Mouse (Mus musculus) left cerebral cortex, adult 2 months (tissue): ENCODE data around the gene Nxn. TPM values are rescaled to one million over a fixed set of nuclear protein-coding genes. Genes with fewer than 3 reads are reported as not detected.

Experiments used
- DNase-seq, 2 experiments: peaks; one replicate each; pipeline ENCODE4 v3.0.0; 2021 to 2022; ENCODE audit warnings: low spot score in 2 of 2, mixed read lengths in 1 of 2; ENCODE audit errors: extremely low spot score in 1 of 2
- H3K27ac ChIP-seq: fragments of 200-600 bp; 2 replicates; pipeline ENCODE4 v1.8.1; 2022
- H3K4me3 ChIP-seq: fragments of 200-600 bp; 2 replicates; pipeline ENCODE4 v1.8.1; 2022
- CTCF ChIP-seq: fragments of 200-600 bp; IDR thresholded peaks from 2 replicates; pipeline ENCODE4 v1.8.1; 2022; ENCODE audit warnings: antibody characterized with exemption, mild to moderate bottlenecking, moderate library complexity
- intact Hi-C: fragments of 180-260 bp; cut with DNase I; formaldehyde crosslinking; loops from one replicate; pipeline ENCODE4 v1.15.1; 2025
- total RNA-seq, 2 experiments: library from RNA; stranded (reverse); gene quantifications; 2 replicates each; pipeline ENCODE4 v1.2.3; 2021

Gene Nxn
- total RNA-seq, 2 experiments from 2014 or later: 11.2 TPM

DNA sequence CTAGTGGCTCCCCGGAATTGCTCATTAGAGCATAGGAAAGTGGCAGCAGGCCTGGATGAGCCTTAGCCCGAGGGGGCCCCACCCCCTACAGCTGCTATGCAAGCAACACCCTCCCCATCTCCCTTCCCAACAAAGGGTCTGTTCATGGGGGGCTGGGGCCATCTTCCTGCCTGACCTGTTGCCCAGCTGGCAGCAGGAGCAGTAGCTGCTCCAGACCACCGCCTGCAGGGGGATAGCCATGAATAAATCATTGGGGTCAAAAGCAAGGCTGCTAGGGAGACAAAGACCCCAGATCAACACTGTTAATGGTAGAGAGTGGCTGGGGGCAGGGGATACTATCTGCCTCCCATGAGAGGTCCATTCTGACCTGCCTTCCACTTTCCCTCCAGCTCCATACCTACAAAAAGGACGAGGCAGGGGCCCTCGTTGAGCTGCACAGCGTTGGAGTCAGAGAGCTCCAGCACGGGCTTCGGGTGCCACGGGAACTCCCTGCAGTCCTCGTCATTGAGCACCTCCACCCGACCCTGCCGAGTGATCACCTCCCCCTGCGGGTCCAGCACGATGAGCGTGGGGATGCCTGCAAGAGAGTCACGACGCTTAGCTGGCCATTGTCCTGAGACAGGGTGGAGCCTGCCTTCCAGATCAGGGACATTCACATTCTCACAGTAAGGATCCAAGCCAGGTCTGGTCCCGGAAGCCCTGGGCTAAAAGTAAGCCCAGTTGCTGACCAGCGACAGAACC lies 136.2 kb downstream of the Nxn start:
- no peak overlapping the region for H3K27ac ChIP-seq
- no peak for DNase-seq
- TF ChIP-seq CTCF: no peak
- no peak overlapping the region for H3K4me3 ChIP-seq
- intact Hi-C loops: no loop called here

DNA sequence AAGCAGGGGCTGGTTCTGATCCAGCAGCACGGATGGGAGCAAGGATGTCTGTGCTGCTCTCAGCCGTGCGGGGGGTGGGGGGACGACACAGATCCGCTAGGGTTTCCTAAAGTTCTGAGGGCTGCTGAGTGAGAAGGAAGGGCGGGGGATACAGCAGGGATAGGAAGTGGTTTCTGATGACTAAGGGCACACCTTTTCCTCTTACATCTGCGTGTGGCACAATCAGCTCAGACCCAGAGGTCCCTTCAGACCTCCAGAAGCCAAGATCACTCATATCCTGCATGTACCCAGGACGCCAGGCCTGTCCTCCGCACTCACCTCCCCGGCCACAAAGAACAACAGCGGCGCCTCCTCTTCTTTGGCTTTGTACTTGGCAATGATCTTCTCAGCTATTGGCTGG lies 137.7 kb downstream of the Nxn start:
- intact Hi-C loops: no loop called here

DNA sequence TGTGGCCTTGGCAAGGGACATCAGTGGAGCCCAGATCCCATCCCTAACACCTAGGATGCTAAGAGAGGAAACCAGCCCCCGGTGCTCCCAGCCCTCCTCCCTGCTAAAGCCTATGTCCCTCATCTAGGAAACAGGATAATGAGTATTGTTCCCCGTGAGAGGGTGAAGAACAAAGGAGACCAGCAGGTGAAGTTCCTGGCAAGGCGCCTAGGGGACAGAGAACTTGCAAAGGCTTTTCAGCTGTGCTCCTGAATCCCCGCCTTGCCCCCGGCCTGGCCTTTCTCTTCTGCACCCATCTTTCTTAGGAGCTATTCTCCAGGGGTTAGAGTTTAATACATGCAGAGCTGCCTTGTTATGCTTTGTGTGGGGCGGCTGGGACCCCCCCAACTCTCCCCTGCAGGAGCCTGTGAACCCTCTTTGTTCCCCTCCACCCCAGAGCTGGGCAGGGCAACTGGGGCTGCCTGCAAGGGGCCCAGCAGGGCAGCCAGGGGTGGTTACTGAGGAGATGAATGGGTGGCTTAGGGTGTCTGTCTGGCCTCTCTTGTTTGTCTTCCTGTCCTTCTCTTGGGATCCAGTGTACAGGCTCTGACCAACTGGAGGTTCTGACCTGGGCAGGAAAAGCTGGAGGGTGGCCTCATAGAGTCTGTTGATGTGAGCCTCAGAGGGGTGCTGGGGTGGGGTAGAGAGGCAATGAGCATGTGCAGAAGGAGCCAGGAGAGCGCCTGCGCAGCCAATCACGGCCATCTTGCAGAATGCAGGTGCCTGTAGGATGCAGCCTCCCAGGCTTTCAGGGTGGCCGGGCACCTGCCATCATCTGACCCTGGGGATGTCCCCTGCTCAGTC lies 138.5 kb downstream of the Nxn start:
- no peak for TF ChIP-seq CTCF
- H3K27ac ChIP-seq: no peak overlapping the region
- H3K4me3 ChIP-seq: no peak overlapping the region
- intact Hi-C loops: no loop called here
- no peak for DNase-seq

More for the DNA sequence above, 137.7 kb downstream of the Nxn start:
- Histone ChIP-seq H3K4me3 (no peak overlapping the region), H3K27ac (no peak overlapping the region)
- DNase-seq: no peak
- TF ChIP-seq CTCF: no peak

DNA sequence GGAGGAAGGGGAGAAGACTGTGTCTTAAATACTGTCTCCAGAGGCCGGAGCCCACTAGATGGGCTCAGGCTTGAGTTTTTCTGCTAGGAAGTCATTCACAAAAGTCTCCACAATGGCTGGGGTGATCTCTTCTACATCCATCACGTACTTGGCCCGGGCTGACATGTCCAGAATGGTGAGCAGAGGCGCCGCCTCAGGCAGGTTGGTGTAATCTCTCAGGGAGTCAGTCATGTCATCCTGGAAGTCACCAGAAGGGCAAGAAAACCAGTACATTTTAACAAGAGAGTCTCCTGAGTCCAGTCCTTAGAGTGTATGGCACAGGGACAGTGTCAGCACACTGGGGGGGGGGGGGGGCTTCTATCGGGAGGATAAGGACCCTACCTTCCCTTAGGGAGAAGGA lies 140.4 kb downstream of the Nxn start:
- intact Hi-C loops: loop anchor here (5.0 kb wide), 1 partner anchor 54 kb away; no protein-coding TSS in a partner anchor
- Histone ChIP-seq H3K27ac (no peak overlapping the region), H3K4me3 (no peak overlapping the region)
- DNase-seq: no peak
- no peak for TF ChIP-seq CTCF

DNA sequence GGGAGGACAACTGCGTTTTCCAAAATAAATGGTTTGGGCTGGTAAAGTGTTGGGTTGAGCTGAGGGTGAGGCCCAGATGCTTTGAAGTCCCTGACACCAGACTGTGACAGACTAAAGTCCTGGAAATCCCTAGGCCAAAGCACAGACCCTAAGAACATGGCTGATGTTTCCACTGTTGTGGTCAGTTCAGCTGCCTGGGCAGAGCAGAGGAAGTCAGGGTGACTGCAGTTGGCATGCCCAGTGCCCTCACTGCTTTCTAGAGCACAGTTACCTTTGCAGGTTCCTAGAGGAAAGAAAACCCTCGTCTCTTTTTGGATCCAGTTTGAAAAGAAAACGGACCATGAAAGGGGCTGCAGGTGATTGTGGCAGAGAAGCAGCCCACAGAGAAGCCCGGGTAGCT lies 141.6 kb downstream of the Nxn start:
- DNase-seq: no peak
- Histone ChIP-seq H3K4me3 (no peak overlapping the region), H3K27ac (no peak overlapping the region)
- intact Hi-C loops: loop anchor here (5.0 kb wide), 1 partner anchor 55 kb away; no protein-coding TSS in a partner anchor
- no peak for TF ChIP-seq CTCF

DNA sequence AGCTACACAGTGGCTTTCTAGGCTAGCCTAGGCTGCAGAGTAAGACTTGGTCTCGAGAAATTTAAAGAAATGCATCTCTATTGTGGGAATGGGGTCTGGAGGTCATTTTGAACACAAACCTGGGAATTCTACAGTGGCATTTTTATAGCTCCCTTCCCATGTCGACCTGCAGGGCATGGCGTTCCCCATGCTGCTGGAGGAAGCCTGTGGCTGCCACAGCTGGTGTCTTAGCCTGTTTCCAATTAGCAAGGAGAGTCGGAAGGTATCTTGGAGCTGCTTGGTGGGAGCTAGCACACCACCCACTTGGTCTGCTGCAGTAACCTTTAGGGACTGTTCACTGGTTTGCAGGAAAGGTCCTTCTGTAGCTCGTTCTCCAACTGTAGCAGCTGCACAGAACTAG lies 142.8 kb downstream of the Nxn start:
- no peak for DNase-seq
- TF ChIP-seq CTCF: no peak
- intact Hi-C loops: loop anchor here (5.0 kb wide), 1 partner anchor 56 kb away; no protein-coding TSS in a partner anchor
- Histone ChIP-seq H3K4me3 (no peak overlapping the region), H3K27ac (no peak overlapping the region)

DNA sequence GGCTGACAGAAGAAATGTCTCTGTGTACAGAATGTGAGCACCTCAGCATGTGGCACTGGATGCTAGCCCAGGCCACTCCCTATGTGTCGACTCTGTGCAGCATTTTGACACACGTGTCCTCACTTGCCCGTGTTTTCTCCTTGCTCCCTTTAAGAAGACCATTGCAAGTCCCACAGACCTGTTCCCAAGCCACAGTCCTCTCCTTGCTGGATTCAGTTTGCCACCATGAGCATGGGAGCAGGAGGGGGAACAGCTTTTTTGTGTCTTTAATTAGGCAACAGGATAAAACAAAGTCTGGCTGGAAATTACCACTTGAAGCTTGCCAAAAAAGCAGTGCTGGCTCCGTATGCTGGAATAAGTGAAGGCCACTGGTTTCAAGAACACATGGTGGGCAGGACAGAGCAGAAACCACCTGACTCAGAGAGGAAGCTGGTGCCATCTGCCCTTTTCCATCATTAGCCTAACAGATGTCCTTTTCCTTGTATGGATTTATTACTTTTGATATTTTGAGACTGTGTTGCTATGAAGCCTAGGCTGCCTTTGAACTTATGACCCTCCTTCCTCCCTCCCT lies 143.4 kb downstream of the Nxn start:
- intact Hi-C loops: loop anchor here (5.0 kb wide), 1 partner anchor 57 kb away; no protein-coding TSS in a partner anchor
- Histone ChIP-seq H3K27ac (no peak overlapping the region), H3K4me3 (no peak overlapping the region)
- TF ChIP-seq CTCF: no peak
- DNase-seq: no peak

DNA sequence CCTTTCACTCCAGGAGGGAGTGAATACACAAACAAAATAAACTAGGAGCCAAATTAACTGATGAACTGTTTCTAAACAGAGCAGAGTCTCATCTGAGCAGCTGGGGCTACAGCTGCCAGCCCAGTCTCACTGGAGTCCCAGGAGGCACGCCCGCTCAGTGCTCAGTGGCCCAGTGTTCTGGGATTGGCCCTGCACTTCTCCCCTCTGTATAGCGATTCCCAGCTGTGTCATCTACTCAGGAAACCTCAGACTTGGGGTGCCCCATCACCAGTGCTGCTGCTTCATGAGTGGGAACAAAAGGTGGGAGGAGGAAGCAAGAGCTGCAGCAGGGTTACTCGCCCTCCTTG lies 145.0 kb downstream of the Nxn start:
- TF ChIP-seq CTCF: no peak
- H3K4me3 ChIP-seq: no peak overlapping the region
- intact Hi-C loops: loop anchor here (1.0 kb wide), 2 partner anchors 145 to 152 kb away; partner anchors contain the start of genes Nxn and Timm22
- no peak overlapping the region for H3K27ac ChIP-seq
- DNase-seq: no peak

DNA sequence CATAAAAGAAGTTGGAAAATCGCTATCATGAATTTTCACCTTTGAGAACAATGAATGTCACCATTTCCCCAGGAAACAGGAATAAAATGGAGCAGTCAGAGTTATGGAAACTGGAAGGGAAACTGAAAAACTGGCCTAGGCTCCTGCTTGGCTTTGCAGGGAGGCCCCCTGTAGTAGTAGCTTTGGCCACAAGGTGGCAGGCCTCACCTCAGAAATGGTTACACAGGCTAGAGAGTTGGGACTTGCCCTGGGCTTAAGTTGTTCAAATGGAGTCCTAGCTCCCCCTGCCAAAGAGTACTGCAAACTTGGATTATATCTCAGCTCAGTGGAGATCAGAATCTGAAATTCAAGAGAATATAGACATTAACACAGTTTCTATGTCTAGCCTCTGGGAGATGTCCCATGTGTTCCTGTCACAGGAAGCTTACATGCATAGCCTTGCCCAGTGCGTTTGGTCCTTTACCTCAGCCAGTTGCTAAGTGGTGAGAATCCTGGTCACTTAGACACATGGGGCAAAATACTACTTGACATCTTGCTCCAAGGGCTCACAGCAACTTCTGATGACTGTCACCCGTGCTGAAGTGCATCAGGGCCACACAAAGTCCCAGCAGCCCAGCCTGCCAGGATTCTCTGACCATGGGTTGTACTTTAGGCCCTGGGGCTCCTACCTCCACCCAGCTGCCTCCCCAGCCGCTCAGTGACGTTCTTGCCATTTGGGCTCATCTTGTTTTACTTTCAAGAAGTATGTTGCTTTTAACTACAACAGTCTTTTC lies 145.6 kb downstream of the Nxn start:
- H3K27ac ChIP-seq: no peak overlapping the region
- peak; percentile 96 for TF ChIP-seq CTCF
- peak; percentile 80 to 87 for DNase-seq
- intact Hi-C loops: loop anchor here (1.0 kb wide), 2 partner anchors 146 to 153 kb away; partner anchors contain the start of genes Nxn and Timm22
- H3K4me3 ChIP-seq: no peak overlapping the region

DNA sequence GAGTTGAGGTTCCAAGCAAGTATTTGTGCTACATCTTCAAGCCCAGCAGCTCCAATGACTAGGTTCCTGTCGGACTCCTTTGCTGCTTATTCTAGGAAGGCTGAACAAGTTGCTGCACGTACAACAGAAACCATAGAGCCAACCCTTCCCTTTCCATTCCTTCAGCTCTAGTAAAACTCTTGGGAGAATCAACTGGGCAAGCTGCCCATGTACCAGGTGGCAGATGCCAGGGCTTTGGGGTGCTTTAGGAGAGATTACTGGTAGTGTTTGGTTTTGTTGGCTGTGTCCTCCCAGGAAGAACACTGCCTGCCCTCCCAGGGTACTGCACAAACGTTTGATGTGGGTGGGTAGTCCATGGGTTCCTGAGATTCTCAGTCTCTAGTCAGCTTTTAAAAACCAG lies 146.9 kb downstream of the Nxn start:
- Histone ChIP-seq H3K27ac (no peak overlapping the region), H3K4me3 (no peak overlapping the region)
- intact Hi-C loops: no loop called here
- no peak for TF ChIP-seq CTCF
- DNase-seq: no peak

DNA sequence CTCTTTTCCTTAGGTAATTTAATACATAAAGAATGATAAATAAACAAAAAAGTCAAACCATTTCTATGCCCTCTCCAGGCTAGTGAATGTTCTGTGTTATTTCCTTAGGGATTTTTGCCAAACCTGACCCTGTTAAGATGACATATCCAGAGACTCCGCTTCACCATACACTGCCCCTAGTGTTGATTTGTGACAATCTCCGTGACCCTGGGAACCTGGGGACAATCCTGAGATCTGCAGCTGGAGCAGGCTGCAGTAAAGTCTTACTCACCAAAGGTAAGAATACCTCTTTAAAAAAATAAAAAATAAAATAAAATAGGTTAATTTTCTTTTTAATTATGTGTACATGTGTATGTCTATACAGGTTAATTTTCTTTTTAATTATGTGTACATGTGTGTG lies 151.7 kb downstream of the Nxn start:
- no peak for TF ChIP-seq CTCF
- Histone ChIP-seq H3K27ac (no peak overlapping the region), H3K4me3 (no peak overlapping the region)
- intact Hi-C loops: no loop called here
- DNase-seq: no peak
